Comparison of ENCODE assay signal across 18 mouse cellular contexts in the genomic region with DNA sequence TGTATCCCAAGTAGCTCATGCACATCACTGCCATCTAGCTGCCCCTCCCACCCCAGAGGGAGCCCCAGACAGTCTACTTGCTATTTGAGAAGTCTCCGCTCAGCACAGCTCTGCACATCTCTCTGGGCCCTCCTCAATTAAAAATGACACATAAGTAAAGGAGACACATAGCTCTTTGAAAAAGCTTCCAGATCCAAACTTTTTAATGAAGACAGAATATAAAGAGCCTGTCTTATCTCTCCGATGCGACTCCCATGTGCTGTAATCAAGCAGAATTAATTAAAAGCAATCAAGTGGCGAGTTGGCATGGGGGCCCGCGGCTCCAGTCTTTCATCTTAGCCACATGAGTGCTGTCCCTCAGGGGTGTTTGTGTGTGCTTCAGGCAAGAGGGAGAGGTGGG.
"Had no signal": no experiment of that assay in that cellular context is flagged by ENCODE, and none has a peak within 500 bp of the region (broad histone marks: within the 10 kb centered on the region; RNA-seq: fewer than 3 reads in every experiment).

No protein-coding gene starts in this region.

- H3K4me1 ChIP-seq: lung, embryonic 15.5 days; megakaryocyte, embryonic 14.5 days; midbrain, embryonic 13.5 days; midbrain, embryonic 15.5 days; neural tube, embryonic 12.5 days; stomach, embryonic 15.5 days had no signal

- ATAC-seq: liver, postnatal 0 days; lung, postnatal 0 days; midbrain, embryonic 13.5 days; midbrain, embryonic 15.5 days had no signal

- H3K27ac ChIP-seq: lung, embryonic 15.5 days; macrophage; midbrain, embryonic 13.5 days; midbrain, embryonic 15.5 days; neural tube, embryonic 12.5 days; stomach, embryonic 15.5 days; stomach, postnatal 0 days had no signal

- H3K9me3 ChIP-seq: lung, embryonic 15.5 days; midbrain, embryonic 13.5 days; midbrain, embryonic 15.5 days; neural tube, embryonic 12.5 days; stomach, embryonic 15.5 days had no signal

- H3K36me3 ChIP-seq: lung, embryonic 15.5 days; midbrain, embryonic 13.5 days; midbrain, embryonic 15.5 days; neural tube, embryonic 12.5 days; stomach, embryonic 15.5 days had no signal

- H3K4me2 ChIP-seq: lung, embryonic 15.5 days; midbrain, embryonic 11.5 days; midbrain, embryonic 13.5 days; midbrain, embryonic 15.5 days; neural tube, embryonic 12.5 days; stomach, embryonic 15.5 days had no signal

- H3K9ac ChIP-seq: liver, postnatal 0 days; lung, embryonic 15.5 days; midbrain, embryonic 13.5 days; midbrain, embryonic 15.5 days; neural tube, embryonic 12.5 days; stomach, embryonic 15.5 days had no signal

- H3K27me3 ChIP-seq: lung, embryonic 15.5 days; megakaryocyte, embryonic 14.5 days; midbrain, embryonic 13.5 days; midbrain, embryonic 15.5 days; neural tube, embryonic 12.5 days; stomach, embryonic 15.5 days had no signal

- DNase-seq: liver, postnatal 0 days; lung, adult 2 months; lung, postnatal 14 days; lung, postnatal 36 days; right cerebral cortex, postnatal 14 days; thymus, adult 2 months; thymus, postnatal 14 days; thymus, postnatal 36 days had no signal

- H3K4me3 ChIP-seq: lung, embryonic 15.5 days; megakaryocyte, embryonic 14.5 days; midbrain, embryonic 13.5 days; midbrain, embryonic 15.5 days; neural tube, embryonic 12.5 days; stomach, embryonic 15.5 days had no signal
